Mouse (Mus musculus): ENCODE results near the gene Gm5934. TPM values are rescaled to one million over a fixed set of nuclear protein-coding genes. Genes with fewer than 3 reads are reported as not detected.
"Not testable (repeated sequence)": the region's sequence is repeated elsewhere in the genome, so short reads cannot be mapped to it uniquely, and the experiment has no call there.

The Gm5934 gene
- total RNA-seq (2014; rRNA removed) (not detected in 2 replicates), polyA plus RNA-seq (2015; fragmentation: Nextera tagmentation; extraction: Ambion mirVana) (not detected in 2 replicates)

DNA sequence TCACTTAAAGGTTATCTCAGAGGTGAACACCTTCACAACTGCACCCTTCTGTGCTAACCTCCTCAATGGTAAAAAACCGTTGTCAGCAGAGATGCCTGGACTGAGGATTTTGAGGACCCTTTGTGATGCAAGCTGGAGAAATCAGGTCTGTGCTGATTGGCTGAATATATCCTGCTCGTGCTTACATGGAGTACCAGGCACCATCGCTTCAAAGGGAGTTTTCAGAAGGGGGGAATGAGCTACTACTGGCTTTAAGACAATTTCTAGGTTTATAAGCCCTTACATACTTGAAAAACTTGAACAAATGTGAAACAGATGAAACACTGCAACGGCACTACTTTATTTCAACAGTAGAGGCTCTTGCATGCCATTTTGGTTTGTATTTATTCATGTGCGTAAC is at the start of gene Gm5934:
Gene Gm5934 (minus strand): TSS at position 101 of the 400 bp plus-strand sequence.
- H3K27me3 ChIP-seq (ENCODE audit: insufficient read depth, low read length); H3K27ac ChIP-seq; ATAC-seq; H3K9ac ChIP-seq (replicated peaks; ENCODE audit: low read length); H3K4me1 ChIP-seq (ENCODE audit: insufficient read depth, low read length); H3K4me3 ChIP-seq (ENCODE audit: low read length); H3K36me3 ChIP-seq (ENCODE audit: insufficient read depth, low read length); DNase-seq (ENCODE audit: low spot score); H3K4me2 ChIP-seq (ENCODE audit: low read depth, low read length); H3K9me3 ChIP-seq (ENCODE audit: low read length): not testable (repeated sequence)
- 74% methylated on average over 5 of the region's 5 CpGs for WGBS

Other genes starting within 250 kb of the Gm5934 start
- gene Gm4297, start 74.1 kb upstream of the Gm5934 start, total RNA-seq (2014; rRNA removed) = not detected in 2 replicates
- gene Gm4297, start 74.1 kb upstream of the Gm5934 start, polyA plus RNA-seq (2015; fragmentation: Nextera tagmentation; extraction: Ambion mirVana) = not detected in 2 replicates

Measured in hindbrain, postnatal 0 days (tissue).